Comparison of ENCODE assay signal across 20 mouse cellular contexts in genomic region chr7:25435546-25435851, GRCm38 (mm10). TPM values are rescaled to one million over a fixed set of nuclear protein-coding genes. Genes with fewer than 3 reads are reported as not detected.
DNase-seq lines count a peak whose midpoint lies in the region; ATAC-seq and TF ChIP-seq lines count a peak whose summit lies in the region.
"Had no signal": no experiment of that assay in that cellular context is flagged by ENCODE, and none has a peak within 500 bp of the region (broad histone marks: within the 10 kb centered on the region; RNA-seq: fewer than 3 reads in every experiment).

No protein-coding gene starts in this region.

- intact Hi-C loops in heart, postnatal 36 days (cut with DNase I), result no loop called here

- ATAC-seq in heart, postnatal 0 days (ENCODE audit: insufficient read depth, low read depth), result no peak
- no peak for ATAC-seq in lung, embryonic 16.5 days (ENCODE audit: low read depth)
- peak; percentile 13 to 51; a peak in 1 of 4 replicates for ATAC-seq in hematopoietic stem cell, adult 5-6 weeks (replicated peaks in 1 of 2; ENCODE audit: insufficient read depth in 1 of 2, low FRiP score in 2 of 2, low TSS enrichment in 1 of 2, low read depth in 1 of 2, poor library complexity in 2 of 2, severe bottlenecking in 2 of 2)
- ATAC-seq in frontal cortex, adult (ENCODE audit: low TSS enrichment), result no peak

- no peaks in the 10 kb centered on the region for H3K9me3 ChIP-seq in heart, postnatal 0 days (replicated peaks; ENCODE audit: control insufficient read depth, low read length)
- no peaks in the 10 kb centered on the region for H3K9me3 ChIP-seq in lung, embryonic 16.5 days (ENCODE audit: control insufficient read depth, low read length)
- H3K9me3 ChIP-seq: embryonic facial prominence, embryonic 10.5 days; forebrain, embryonic 10.5 days; limb, embryonic 15.5 days; neural tube, embryonic 13.5 days had no signal

- no peak for TF ChIP-seq EP300 in heart, postnatal 0 days (IDR thresholded peaks at IDR 0.05; ENCODE audit: low read depth)

- DNase-seq in heart, postnatal 0 days (ENCODE audit: low spot score), result no peak
- no peak for DNase-seq in heart, postnatal 36 days
- no peak for DNase-seq in lung, postnatal 10 days
- peak; percentile 76 to 81 for DNase-seq in spleen, postnatal 36 days (ENCODE audit: low spot score in 2 of 2)
- DNase-seq in frontal cortex, postnatal 36 days (ENCODE audit: low spot score in 2 of 2), result no peak
- DNase-seq: adrenal gland, postnatal 25 days; cerebellum, adult 11-12 months; gastrocnemius, postnatal 10 days; midbrain, embryonic 14.5 days had no signal

- H3K9ac ChIP-seq in heart, postnatal 0 days (replicated peaks; ENCODE audit: low read depth, low read length), result no peak overlapping the region
- H3K9ac ChIP-seq in lung, embryonic 16.5 days (ENCODE audit: low read length), result no peak overlapping the region
- H3K9ac ChIP-seq: limb, embryonic 15.5 days; neural tube, embryonic 13.5 days had no signal

- H3K4me3 ChIP-seq in heart, postnatal 0 days (ENCODE audit: low read depth, low read length), result no peak overlapping the region
- no peak overlapping the region for H3K4me3 ChIP-seq in lung, embryonic 16.5 days (ENCODE audit: low read length)
- H3K4me3 ChIP-seq: embryonic facial prominence, embryonic 10.5 days; forebrain, embryonic 10.5 days; limb, embryonic 15.5 days; neural tube, embryonic 13.5 days had no signal

- 71% methylated on average over 2 of the region's 2 CpGs for WGBS in heart, postnatal 0 days
- WGBS in lung, embryonic 16.5 days, result 74% methylated on average over 2 of the region's 2 CpGs

- peak overlapping the region; percentile 72 for H3K27ac ChIP-seq in heart, postnatal 0 days (ENCODE audit: low read depth)
- peak overlapping the region; percentile 5; the same call in 1 of the 2 replicates for H3K27ac ChIP-seq in lung, embryonic 16.5 days (ENCODE audit: low read length)
- H3K27ac ChIP-seq: embryonic facial prominence, embryonic 10.5 days; forebrain, embryonic 10.5 days; kidney, postnatal 0 days; limb, embryonic 15.5 days; neural tube, embryonic 13.5 days had no signal

- no peak overlapping the region for H3K4me2 ChIP-seq in heart, postnatal 0 days (ENCODE audit: low read depth, low read length)
- no peak overlapping the region for H3K4me2 ChIP-seq in lung, embryonic 16.5 days (ENCODE audit: low read depth, low read length)
- H3K4me2 ChIP-seq: limb, embryonic 15.5 days; neural tube, embryonic 13.5 days had no signal

- no peaks in the 10 kb centered on the region for H3K4me1 ChIP-seq in heart, postnatal 0 days (ENCODE audit: control insufficient read depth, insufficient read depth)
- peaks cover 28% of the 10 kb centered on the region for H3K4me1 ChIP-seq in lung, embryonic 16.5 days (replicated peaks; ENCODE audit: control insufficient read depth, insufficient read depth, low read length)

- no peaks in the 10 kb centered on the region for H3K27me3 ChIP-seq in heart, postnatal 0 days (ENCODE audit: control insufficient read depth, insufficient read depth, low read length)
- H3K27me3 ChIP-seq in lung, embryonic 16.5 days (ENCODE audit: control insufficient read depth, insufficient read depth, low read depth, low read length), result no peaks in the 10 kb centered on the region
- H3K27me3 ChIP-seq: limb, embryonic 15.5 days; neural tube, embryonic 13.5 days had no signal

- H3K36me3 ChIP-seq in heart, postnatal 0 days (replicated peaks; ENCODE audit: control insufficient read depth, insufficient read depth, low read length), result no peaks in the 10 kb centered on the region
- H3K36me3 ChIP-seq in lung, embryonic 16.5 days (ENCODE audit: control insufficient read depth, insufficient read depth, low read length), result no peaks in the 10 kb centered on the region
- H3K36me3 ChIP-seq: embryonic facial prominence, embryonic 10.5 days; forebrain, embryonic 10.5 days; limb, embryonic 15.5 days; neural tube, embryonic 13.5 days had no signal

- no peak for TF ChIP-seq CTCF in heart, postnatal 0 days (IDR thresholded peaks at IDR 0.05; ENCODE audit: low read depth)

RNA-seq across cellular contexts. Expression of gene Cxcl17, which starts 22.8 kb away (rescaled TPM):
- total RNA-seq in heart, postnatal 0 days (2014; rRNA removed; ENCODE audit: low replicate concordance), result not detected in 2 replicates
- polyA plus RNA-seq in heart, postnatal 0 days (2015; fragmentation: Nextera tagmentation; extraction: Ambion mirVana), result 0.42 and 1.1 TPM in 2 replicates
- not detected for total RNA-seq in heart, postnatal 36 days (2021)
- 0.49 TPM in 1 of 2 replicates, not detected in the other for polyA plus RNA-seq in lung, embryonic 16.5 days (2015; fragmentation: Nextera tagmentation; extraction: Ambion mirVana)
- total RNA-seq in hematopoietic stem cell, adult 5-6 weeks (2017), result not detected in 2 replicates
- total RNA-seq: adrenal gland, postnatal 25 days; gastrocnemius, postnatal 10 days; heart, postnatal 10 days; left cerebral cortex, adult 8-10 months had no signal
- polyA plus RNA-seq: C2C12 had no signal

RNA-seq across cellular contexts. Expression of gene Lipe, which starts 37.0 kb away (rescaled TPM):
- 23.5 and 31.1 TPM in 2 replicates for total RNA-seq in heart, postnatal 0 days (2014; rRNA removed; ENCODE audit: low replicate concordance)
- polyA plus RNA-seq in heart, postnatal 0 days (2015; fragmentation: Nextera tagmentation; extraction: Ambion mirVana), result 19.3 and 21.5 TPM in 2 replicates
- total RNA-seq in heart, postnatal 36 days (2021), result 10 to 100 TPM; 53.3 to 57.8 TPM
- polyA plus RNA-seq in lung, embryonic 16.5 days (2015; fragmentation: Nextera tagmentation; extraction: Ambion mirVana), result 9.4 and 11.4 TPM in 2 replicates
- 13.6 and 18.7 TPM in 2 replicates for total RNA-seq in hematopoietic stem cell, adult 5-6 weeks (2017)

RNA-seq across cellular contexts. Expression of gene Ceacam1, which starts 41.9 kb away (rescaled TPM):
- 4.9 and 12.8 TPM in 2 replicates for total RNA-seq in heart, postnatal 0 days (2014; rRNA removed; ENCODE audit: low replicate concordance)
- polyA plus RNA-seq in heart, postnatal 0 days (2015; fragmentation: Nextera tagmentation; extraction: Ambion mirVana), result 4.7 and 5.5 TPM in 2 replicates
- total RNA-seq in heart, postnatal 36 days (2021), result 10 to 100 TPM; 12.0 to 15.8 TPM
- polyA plus RNA-seq in lung, embryonic 16.5 days (2015; fragmentation: Nextera tagmentation; extraction: Ambion mirVana), result 7.3 TPM in 2 replicates
- 9.5 and 22.0 TPM in 2 replicates for total RNA-seq in hematopoietic stem cell, adult 5-6 weeks (2017)

Comparison
In these comparisons a context has a peak if more than half of its experiments do, and no peak if none do; other contexts are left out.
1. ATAC-seq: peak in hematopoietic stem cell, adult 5-6 weeks (2 of 2); none in heart, postnatal 0 days (single experiment), lung, embryonic 16.5 days (single experiment) and frontal cortex, adult (single experiment).
2. DNase-seq: peak in spleen, postnatal 36 days (2 of 2); none in heart, postnatal 0 days (single experiment), heart, postnatal 36 days (0 of 2), lung, postnatal 10 days (single experiment) and frontal cortex, postnatal 36 days (0 of 2).